Mouse (Mus musculus) kidney, postnatal 25 days (tissue): ENCODE measurements around the gene Dvl1.
A peak's percentile ranks its signal among the peaks of the same experiment; 100 is the strongest.

Source experiments
- DNase-seq, 2 experiments: peaks; one replicate each; pipeline ENCODE4 v3.0.0; 2021; ENCODE audit warnings: mixed read lengths in 2 of 2

Dvl1 gene

GRCm38 (mm10) chr4:155840076-155841002 lies 6.9 kb upstream of the Dvl1 start:
- peak in 1 of 2 experiments; percentile 37 for DNase-seq

- peak; percentile 78 to 91 for DNase-seq
These were observed 6.2 kb upstream of the Dvl1 start for GRCm38 (mm10) chr4:155841003-155841454.

GRCm38 (mm10) chr4:155841651-155842270 lies 5.4 kb upstream of the Dvl1 start:
- DNase-seq, result peak in 1 of 2 experiments; percentile 59

GRCm38 (mm10) chr4:155843231-155843630 lies 4.0 kb upstream of the Dvl1 start:
- DNase-seq, result peak; percentile 66 to 86

- peak; percentile 71 to 84 for DNase-seq
These were observed 570 bp downstream of the Dvl1 start for GRCm38 (mm10) chr4:155847591-155848352.

- DNase-seq, result peak; percentile 75 to 89
These were observed 1.4 kb downstream of the Dvl1 start for GRCm38 (mm10) chr4:155848434-155849095.

GRCm38 (mm10) chr4:155849391-155849790 lies 2.2 kb downstream of the Dvl1 start:
- DNase-seq, result peak in 1 of 2 experiments; percentile 14

GRCm38 (mm10) chr4:155849792-155850451 lies 2.7 kb downstream of the Dvl1 start:
- peak; percentile 60 to 70 for DNase-seq

- peak in 1 of 2 experiments; percentile 17 for DNase-seq
These were observed 4.2 kb downstream of the Dvl1 start for GRCm38 (mm10) chr4:155851368-155851767.

- DNase-seq, result peak; percentile 73 to 87
These were observed 4.8 kb downstream of the Dvl1 start for GRCm38 (mm10) chr4:155851951-155852411.

GRCm38 (mm10) chr4:155853421-155853820 lies 6.2 kb downstream of the Dvl1 start:
- peak in 1 of 2 experiments; percentile 41 for DNase-seq

- peak in 1 of 2 experiments; percentile 51 for DNase-seq
These were observed 7.8 kb downstream of the Dvl1 start for GRCm38 (mm10) chr4:155854991-155855390.

- DNase-seq, result peak in 1 of 2 experiments; percentile 27
These were observed 8.9 kb downstream of the Dvl1 start for GRCm38 (mm10) chr4:155856071-155856470.

- no peak for DNase-seq
These were observed 9.7 kb downstream of the Dvl1 start for GRCm38 (mm10) chr4:155856881-155857280.

- DNase-seq, result peak; percentile 61 to 66
These were observed 12.1 kb downstream of the Dvl1 start for GRCm38 (mm10) chr4:155859318-155859717.

GRCm38 (mm10) chr4:155861787-155862186 lies 14.6 kb downstream of the Dvl1 start:
- DNase-seq, result no peak

- no peak for DNase-seq
These were observed 15.8 kb downstream of the Dvl1 start, which contains the start of gene Tas1r3 for GRCm38 (mm10) chr4:155863001-155863400. Tas1r3 (minus strand) TSS chr4:155863362.

- DNase-seq, result peak; percentile 51 to 70
These were observed 21.6 kb downstream of the Dvl1 start for GRCm38 (mm10) chr4:155868614-155869298.

- DNase-seq, result peak; percentile 97 to 98
These were observed 22.3 kb downstream of the Dvl1 start, which contains the start of the genes Cptp and Ints11 for GRCm38 (mm10) chr4:155869317-155870033. Cptp (minus strand) TSS chr4:155869440. Ints11 (plus strand) TSS chr4:155869546.

- no peak for DNase-seq
These were observed 24.2 kb downstream of the Dvl1 start for GRCm38 (mm10) chr4:155871404-155871803.
